In the genomic region with DNA sequence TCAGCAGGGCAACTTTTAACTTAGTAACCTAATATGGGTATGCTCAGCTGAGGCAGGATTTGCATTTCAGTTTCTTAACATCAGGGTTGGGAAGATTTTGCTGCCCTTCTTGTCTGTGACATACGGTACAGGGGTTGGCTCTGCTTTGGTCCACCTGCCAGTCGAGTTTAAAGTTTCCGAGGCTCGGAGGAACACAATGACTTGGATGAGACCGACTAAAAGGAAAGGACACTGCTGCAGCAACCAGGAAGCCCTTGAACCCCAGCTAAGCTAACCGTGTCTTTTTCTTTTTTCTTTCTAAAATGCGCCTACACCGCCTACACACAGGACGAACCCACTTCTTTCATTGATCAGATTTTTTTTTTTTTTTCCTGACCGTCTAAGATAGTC, we compare ENCODE assay signal across 8 mouse cellular contexts. TPM values are rescaled to one million over a fixed set of nuclear protein-coding genes. Genes with fewer than 3 reads are reported as not detected.
A peak's percentile ranks its signal among the peaks of the same experiment; 100 is the strongest.
DNase-seq lines count a peak whose midpoint lies in the region; ATAC-seq and TF ChIP-seq lines count a peak whose summit lies in the region.

A gene (plus strand): TSS at position 166 of the 390 bp plus-strand sequence.

- peak within 1 kb of the TSS; percentile 94 for H3K4me3 ChIP-seq in gastrocnemius, adult 2 months
- peak within 1 kb of the TSS; percentile 66 for H3K4me3 ChIP-seq in hindbrain, embryonic 16.5 days (ENCODE audit: low read length)
- H3K4me3 ChIP-seq in small intestine, adult 2 months (ENCODE audit: low read depth, low read length), result peak within 1 kb of the TSS; percentile 96

- ATAC-seq in hindbrain, embryonic 16.5 days, result peak; percentile 52

- intact Hi-C loops in gastrocnemius, adult 2 months (cut with DNase I), result loop anchor here (5.0 kb wide), 1 partner anchor 33 kb away; no protein-coding TSS in a partner anchor

- DNase-seq in ZHBTc4 (ENCODE audit: low read depth, low spot score), result peak; percentile 76
- peak; percentile 38 to 60 for DNase-seq in cerebellum, postnatal 14 days
- DNase-seq in gastrocnemius, adult 2 months, result peak; percentile 40
- DNase-seq in left cerebral cortex, adult 8-10 months (ENCODE audit: low spot score in 2 of 2), result peak; percentile 27 to 32
- DNase-seq in mesoderm, embryonic 11.5 days (ENCODE audit: low read depth, low spot score), result peak; percentile 49
- no peak for DNase-seq in thymus, postnatal 10 days (ENCODE audit: low spot score in 2 of 2)

- peak within 1 kb of the TSS; percentile 77 for H3K9ac ChIP-seq in hindbrain, embryonic 16.5 days (ENCODE audit: low read depth, low read length)

- H3K36me3 ChIP-seq in hindbrain, embryonic 16.5 days (ENCODE audit: control insufficient read depth, insufficient read depth, low read length), result no peaks in the 10 kb centered on the region
- no peaks in the 10 kb centered on the region for H3K36me3 ChIP-seq in small intestine, adult 2 months (ENCODE audit: control insufficient read depth, insufficient read depth, low read length)

- peak within 1 kb of the TSS; percentile 86 for H3K27ac ChIP-seq in gastrocnemius, adult 2 months
- H3K27ac ChIP-seq in hindbrain, embryonic 16.5 days (ENCODE audit: low read depth, low read length), result peak within 1 kb of the TSS; percentile 95
- H3K27ac ChIP-seq in small intestine, adult 2 months (ENCODE audit: insufficient read depth, low read depth, low read length), result peak within 1 kb of the TSS; percentile 96

- no peaks in the 10 kb centered on the region for H3K27me3 ChIP-seq in hindbrain, embryonic 16.5 days (replicated peaks; ENCODE audit: control insufficient read depth, insufficient read depth, low read length)
- H3K27me3 ChIP-seq in small intestine, adult 2 months (ENCODE audit: control insufficient read depth, insufficient read depth, low read length), result no peaks in the 10 kb centered on the region

- no peak for TF ChIP-seq CTCF in gastrocnemius, adult 2 months (IDR thresholded peaks at IDR 0.05)
- TF ChIP-seq CTCF in small intestine, adult 2 months (IDR thresholded peaks at IDR 0.05; ENCODE audit: extremely low read depth, insufficient read length, insufficient replicate concordance, low read depth, low read length), result no peak

- H3K4me1 ChIP-seq in hindbrain, embryonic 16.5 days (ENCODE audit: control insufficient read depth, insufficient read depth, low read depth, low read length), result no peaks in the 10 kb centered on the region
- H3K4me1 ChIP-seq in small intestine, adult 2 months (ENCODE audit: control insufficient read depth, insufficient read depth, insufficient read length, low read length), result peaks cover 8% of the 10 kb centered on the region; the same call in 1 of the 2 replicates

- no peaks in the 10 kb centered on the region for H3K9me3 ChIP-seq in hindbrain, embryonic 16.5 days (ENCODE audit: control insufficient read depth, low read length)

- peak within 1 kb of the TSS; percentile 54 for H3K4me2 ChIP-seq in hindbrain, embryonic 16.5 days (ENCODE audit: low read length)

- TF ChIP-seq POLR2A in small intestine, adult 2 months (IDR thresholded peaks at IDR 0.05; ENCODE audit: low read depth, low read length), result peak; percentile 92

- 0% methylated on average over 10 of the region's 10 CpGs for WGBS in hindbrain, embryonic 16.5 days
- under 1% methylated on average over 10 of the region's 10 CpGs for WGBS in small intestine, adult 2 months

RNA-seq across cellular contexts. Expression of the gene that starts here (rescaled TPM):
- 1 to 10 TPM in 1 of 2 experiments, under 1 TPM in 1; 0.97 to 1.3 TPM for total RNA-seq in gastrocnemius, adult 2 months (2021)
- polyA plus RNA-seq in hindbrain, embryonic 16.5 days (2015; fragmentation: Nextera tagmentation; extraction: Ambion mirVana), result 9.9 and 10.5 TPM in 2 replicates
- 1 to 10 TPM; 8.2 to 9.2 (median 8.4) TPM for total RNA-seq in left cerebral cortex, adult 8-10 months (2022)
- polyA plus RNA-seq in small intestine, adult 2 months (2012; rRNA removed), result 21.5 and 43.1 TPM in 2 replicates

Comparison
In these comparisons a context has a peak if more than half of its experiments do, and no peak if none do; other contexts are left out.
1. DNase-seq: peak in ZHBTc4 (single experiment), cerebellum, postnatal 14 days (2 of 2), gastrocnemius, adult 2 months (single experiment), left cerebral cortex, adult 8-10 months (2 of 2) and mesoderm, embryonic 11.5 days (single experiment); none in thymus, postnatal 10 days (0 of 2).
2. Peak in every context shown above with its lines, with median percentiles within 50 percentile points of each other: H3K27ac ChIP-seq and H3K4me3 ChIP-seq.